Mouse (Mus musculus) ovary, adult 18-20 months (tissue): ENCODE results near the gene Rora.

Source experiments
- DNase-seq: peaks from one replicate; pipeline ENCODE4 v3.0.0; 2022; ENCODE audit warnings: low spot score, mixed read lengths

The Rora gene

GRCm38 (mm10) chr9:68760876-68761275 lies 107.3 kb downstream of the Rora start:
- no peak for DNase-seq

GRCm38 (mm10) chr9:68761672-68762071 lies 108.1 kb downstream of the Rora start:
- no peak for DNase-seq

- no peak for DNase-seq
Observed at GRCm38 (mm10) chr9:68765595-68765994, 112.0 kb downstream of the Rora start.

- no peak for DNase-seq
Observed at GRCm38 (mm10) chr9:68769638-68770037, 116.1 kb downstream of the Rora start.

GRCm38 (mm10) chr9:68771383-68771782 lies 117.8 kb downstream of the Rora start:
- no peak for DNase-seq

- no peak for DNase-seq
Observed at GRCm38 (mm10) chr9:68773770-68774169, 120.2 kb downstream of the Rora start.

GRCm38 (mm10) chr9:68782011-68782410 lies 128.4 kb downstream of the Rora start:
- no peak for DNase-seq

GRCm38 (mm10) chr9:68782604-68783003 lies 129.0 kb downstream of the Rora start:
- DNase-seq, result no peak

- no peak for DNase-seq
Observed at GRCm38 (mm10) chr9:68783246-68783645, 129.7 kb downstream of the Rora start.

GRCm38 (mm10) chr9:68786614-68787293 lies 133.2 kb downstream of the Rora start:
- DNase-seq, result no peak

- DNase-seq, result no peak
Observed at GRCm38 (mm10) chr9:68787665-68788064, 134.1 kb downstream of the Rora start.

- no peak for DNase-seq
Observed at GRCm38 (mm10) chr9:68790922-68791321, 137.3 kb downstream of the Rora start.

GRCm38 (mm10) chr9:68791982-68792540 lies 138.5 kb downstream of the Rora start:
- no peak for DNase-seq

GRCm38 (mm10) chr9:68795314-68795713 lies 141.7 kb downstream of the Rora start:
- no peak for DNase-seq

GRCm38 (mm10) chr9:68798221-68798620 lies 144.6 kb downstream of the Rora start:
- no peak for DNase-seq

GRCm38 (mm10) chr9:68799065-68799464 lies 145.5 kb downstream of the Rora start:
- no peak for DNase-seq

GRCm38 (mm10) chr9:68804229-68804628 lies 150.6 kb downstream of the Rora start:
- DNase-seq, result no peak

- DNase-seq, result no peak
Observed at GRCm38 (mm10) chr9:68805776-68806175, 152.2 kb downstream of the Rora start.

GRCm38 (mm10) chr9:68807735-68808134 lies 154.1 kb downstream of the Rora start:
- DNase-seq, result no peak

GRCm38 (mm10) chr9:68809536-68809935 lies 155.9 kb downstream of the Rora start:
- DNase-seq, result no peak

- no peak for DNase-seq
Observed at GRCm38 (mm10) chr9:68814723-68815122, 161.1 kb downstream of the Rora start.

GRCm38 (mm10) chr9:68815877-68816276 lies 162.3 kb downstream of the Rora start:
- no peak for DNase-seq

GRCm38 (mm10) chr9:68820036-68820435 lies 166.4 kb downstream of the Rora start:
- no peak for DNase-seq

GRCm38 (mm10) chr9:68820478-68820877 lies 166.9 kb downstream of the Rora start:
- no peak for DNase-seq
